12 mouse cellular contexts compared by ENCODE assay signal in the genomic region with DNA sequence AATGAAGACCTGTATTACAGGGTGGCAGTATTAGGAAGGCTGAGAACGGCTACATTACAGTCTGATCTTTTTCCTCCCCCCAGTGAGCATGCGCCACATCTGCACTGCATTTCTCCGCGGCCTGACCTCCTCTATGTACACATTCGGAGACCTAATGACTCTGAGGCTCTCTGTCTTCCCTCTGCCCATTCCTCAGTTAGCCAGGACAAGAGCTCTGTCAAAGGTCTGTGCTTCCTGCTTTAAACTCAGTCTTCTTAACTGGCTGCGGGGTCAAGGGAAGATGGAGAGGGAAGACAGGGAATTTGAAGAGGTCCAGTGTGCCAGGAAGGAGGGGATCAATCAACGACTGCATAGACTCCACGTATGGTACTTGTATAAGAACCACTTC. TPM values are rescaled to one million over a fixed set of nuclear protein-coding genes. Genes with fewer than 3 reads are reported as not detected.
A peak's percentile ranks its signal among the peaks of the same experiment; 100 is the strongest.
DNase-seq lines count a peak whose midpoint lies in the region; ATAC-seq lines count a peak whose summit lies in the region.
"Had no signal": no experiment of that assay in that cellular context is flagged by ENCODE, and none has a peak within 500 bp of the region (broad histone marks: within the 10 kb centered on the region; RNA-seq: fewer than 3 reads in every experiment).

No protein-coding gene starts in this region.

- no peaks in the 10 kb centered on the region for H3K9me3 ChIP-seq in heart, embryonic 16.5 days (replicated peaks; ENCODE audit: control insufficient read depth, low read length)
- no peaks in the 10 kb centered on the region for H3K9me3 ChIP-seq in neural tube, embryonic 11.5 days (ENCODE audit: control insufficient read depth, low read length)
- H3K9me3 ChIP-seq in limb, embryonic 12.5 days, result no peaks in the 10 kb centered on the region
- H3K9me3 ChIP-seq in midbrain, embryonic 15.5 days, result no peaks in the 10 kb centered on the region
- H3K9me3 ChIP-seq in midbrain, embryonic 13.5 days, result no peaks in the 10 kb centered on the region
- H3K9me3 ChIP-seq: megakaryocyte, embryonic 14.5 days; neural tube, embryonic 13.5 days had no signal

- H3K4me2 ChIP-seq in heart, embryonic 16.5 days (ENCODE audit: low read depth, low read length), result no peak overlapping the region; the same call in 1 of the 2 replicates
- no peak overlapping the region for H3K4me2 ChIP-seq in neural tube, embryonic 11.5 days (ENCODE audit: low read depth)
- peak overlapping the region; percentile 46 for H3K4me2 ChIP-seq in limb, embryonic 12.5 days
- H3K4me2 ChIP-seq in midbrain, embryonic 15.5 days, result no peak overlapping the region
- no peak overlapping the region for H3K4me2 ChIP-seq in midbrain, embryonic 13.5 days (replicated peaks)
- H3K4me2 ChIP-seq: neural tube, embryonic 13.5 days had no signal

- peak overlapping the region; percentile 58; the same call in 1 of the 2 replicates for H3K9ac ChIP-seq in heart, embryonic 16.5 days (ENCODE audit: low read length)
- H3K9ac ChIP-seq in neural tube, embryonic 11.5 days (ENCODE audit: low read length), result no peak overlapping the region
- H3K9ac ChIP-seq in limb, embryonic 12.5 days (replicated peaks), result no peak overlapping the region
- H3K9ac ChIP-seq in midbrain, embryonic 15.5 days, result no peak overlapping the region
- no peak overlapping the region for H3K9ac ChIP-seq in midbrain, embryonic 13.5 days (replicated peaks)
- H3K9ac ChIP-seq: neural tube, embryonic 13.5 days had no signal

- H3K27me3 ChIP-seq in heart, embryonic 16.5 days (ENCODE audit: control insufficient read depth, insufficient read depth, low read length), result no peaks in the 10 kb centered on the region
- H3K27me3 ChIP-seq in neural tube, embryonic 11.5 days (ENCODE audit: control insufficient read depth, insufficient read depth, low read length), result no peaks in the 10 kb centered on the region
- H3K27me3 ChIP-seq in limb, embryonic 12.5 days, result no peaks in the 10 kb centered on the region
- no peaks in the 10 kb centered on the region for H3K27me3 ChIP-seq in midbrain, embryonic 15.5 days (replicated peaks)
- H3K27me3 ChIP-seq in midbrain, embryonic 13.5 days, result 0 out of 2 replicates have a peak, but pooled peaks cover 3% of the 10 kb centered on the region
- H3K27me3 ChIP-seq: neural tube, embryonic 13.5 days had no signal

- ATAC-seq in heart, embryonic 16.5 days (replicated peaks; ENCODE audit: extremely low read depth, insufficient read depth, low FRiP score), result no peak
- no peak for ATAC-seq in neural tube, embryonic 11.5 days (ENCODE audit: insufficient read depth, low FRiP score, low TSS enrichment)
- no peak; the same call in 1 of the 2 replicates for ATAC-seq in limb, embryonic 12.5 days (ENCODE audit: insufficient number of reproducible peaks, insufficient read depth, low FRiP score, low TSS enrichment, low read depth)
- no peak for ATAC-seq in midbrain, embryonic 15.5 days (replicated peaks)
- no peak for ATAC-seq in midbrain, embryonic 13.5 days
- ATAC-seq: inflammation-experienced regulatory T-cells, adult 6 months had no signal

- no peak for DNase-seq in heart, postnatal 36 days
- DNase-seq in neural tube, embryonic 11.5 days (ENCODE audit: low spot score), result peak; percentile 34
- DNase-seq in neural tube, embryonic 10.5 days (ENCODE audit: extremely low spot score, low spot score), result no peak
- DNase-seq in adrenal gland, postnatal 10 days, result no peak
- DNase-seq: thymus, postnatal 14 days had no signal

- intact Hi-C loops in heart, postnatal 36 days (cut with DNase I), result no loop called here

- 22% methylated on average over 8 of the region's 8 CpGs for WGBS in heart, embryonic 16.5 days
- WGBS in neural tube, embryonic 11.5 days, result 39% methylated on average over 8 of the region's 8 CpGs
- WGBS in limb, embryonic 12.5 days, result 7% methylated on average over 8 of the region's 8 CpGs
- WGBS in midbrain, embryonic 15.5 days, result 74% methylated on average over 8 of the region's 8 CpGs
- WGBS in midbrain, embryonic 13.5 days, result 69% methylated on average over 8 of the region's 8 CpGs

- H3K4me1 ChIP-seq in heart, embryonic 16.5 days (ENCODE audit: control insufficient read depth, insufficient read depth, low read length), result peaks cover 70% of the 10 kb centered on the region
- H3K4me1 ChIP-seq in neural tube, embryonic 11.5 days (ENCODE audit: control insufficient read depth, insufficient read depth, low read length), result 0 out of 2 replicates have a peak, but pooled peaks cover 2% of the 10 kb centered on the region
- peaks cover 78% of the 10 kb centered on the region for H3K4me1 ChIP-seq in limb, embryonic 12.5 days (replicated peaks)
- H3K4me1 ChIP-seq in midbrain, embryonic 15.5 days, result peaks cover 8% of the 10 kb centered on the region
- H3K4me1 ChIP-seq in midbrain, embryonic 13.5 days (replicated peaks), result peaks cover 13% of the 10 kb centered on the region

- H3K27ac ChIP-seq in heart, embryonic 16.5 days (ENCODE audit: low read length), result peak overlapping the region; percentile 75
- H3K27ac ChIP-seq in neural tube, embryonic 11.5 days (ENCODE audit: low read depth, low read length), result no peak overlapping the region
- peak overlapping the region; percentile 88 for H3K27ac ChIP-seq in limb, embryonic 12.5 days
- no peak overlapping the region for H3K27ac ChIP-seq in midbrain, embryonic 15.5 days
- H3K27ac ChIP-seq in midbrain, embryonic 13.5 days, result no peak overlapping the region
- H3K27ac ChIP-seq: neural tube, embryonic 13.5 days had no signal

- no peak overlapping the region for H3K4me3 ChIP-seq in heart, embryonic 16.5 days (ENCODE audit: low read length)
- H3K4me3 ChIP-seq in neural tube, embryonic 11.5 days (ENCODE audit: low read depth, low read length), result no peak overlapping the region
- H3K4me3 ChIP-seq in limb, embryonic 12.5 days (replicated peaks), result no peak overlapping the region; the same call in 1 of the 2 replicates
- H3K4me3 ChIP-seq in midbrain, embryonic 15.5 days, result no peak overlapping the region
- H3K4me3 ChIP-seq in midbrain, embryonic 13.5 days (replicated peaks), result no peak overlapping the region
- H3K4me3 ChIP-seq: megakaryocyte, embryonic 14.5 days; neural tube, embryonic 13.5 days had no signal

- H3K36me3 ChIP-seq in heart, embryonic 16.5 days (ENCODE audit: control insufficient read depth, insufficient read depth), result no peaks in the 10 kb centered on the region
- H3K36me3 ChIP-seq in neural tube, embryonic 11.5 days (ENCODE audit: control insufficient read depth, insufficient read depth, low read length), result no peaks in the 10 kb centered on the region
- H3K36me3 ChIP-seq in limb, embryonic 12.5 days, result no peaks in the 10 kb centered on the region
- H3K36me3 ChIP-seq in midbrain, embryonic 15.5 days (replicated peaks), result no peaks in the 10 kb centered on the region
- H3K36me3 ChIP-seq in midbrain, embryonic 13.5 days, result no peaks in the 10 kb centered on the region
- H3K36me3 ChIP-seq: neural tube, embryonic 13.5 days had no signal

RNA-seq across cellular contexts. Expression of a gene that starts 39.9 kb away (rescaled TPM):
- polyA plus RNA-seq in heart, embryonic 16.5 days (2015; fragmentation: Nextera tagmentation; extraction: Ambion mirVana), result 24.1 and 24.8 TPM in 2 replicates
- total RNA-seq in heart, postnatal 36 days (2021), result 100 to 1,000 TPM; 125 to 140 TPM
- polyA plus RNA-seq in neural tube, embryonic 11.5 days (2014; fragmentation: Nextera tagmentation; extraction: Ambion mirVana), result 10.8 and 10.9 TPM in 2 replicates
- 20.2 and 22.2 TPM in 2 replicates for polyA plus RNA-seq in limb, embryonic 12.5 days (2016; fragmentation: Nextera tagmentation; extraction: Ambion mirVana)
- polyA plus RNA-seq in midbrain, embryonic 15.5 days (2015; fragmentation: Nextera tagmentation; extraction: Ambion mirVana), result 4.2 and 4.4 TPM in 2 replicates
- polyA plus RNA-seq in midbrain, embryonic 13.5 days (2015; fragmentation: Nextera tagmentation; extraction: Ambion mirVana), result 3.7 and 4.6 TPM in 2 replicates
- total RNA-seq in adrenal gland, postnatal 10 days (2021), result 10 to 100 TPM; 47.9 to 49.1 TPM

Comparison
In these comparisons a context has a peak if more than half of its experiments do, and no peak if none do; other contexts are left out.
1. H3K27ac ChIP-seq: peak in heart, embryonic 16.5 days (single experiment) and limb, embryonic 12.5 days (single experiment); none in neural tube, embryonic 11.5 days (single experiment), midbrain, embryonic 15.5 days (single experiment) and midbrain, embryonic 13.5 days (single experiment).